Mouse (Mus musculus): ENCODE measurements at regions not wholly inside any gene's neighbourhood (a gene's known extent, or its start where the extent isn't known, plus 50 kb on each side); places are given as distances from the start of the nearest gene placed in this dataset.

- Histone ChIP-seq H3K9ac (no peak overlapping the region), H3K9me3 (ENCODE audit: low read length) (no peaks in the 10 kb centered on the region), H3K4me1 (ENCODE audit: insufficient read depth) (0 out of 2 replicates have a peak, but pooled peaks cover 3% of the 10 kb centered on the region), H3K4me2 (ENCODE audit: low read depth) (no peak overlapping the region), H3K27ac (ENCODE audit: low read depth, low read length) (no peak overlapping the region), H3K4me3 (ENCODE audit: low read depth, low read length) (no peak overlapping the region), H3K36me3 (ENCODE audit: insufficient read depth) (no peaks in the 10 kb centered on the region), H3K27me3 (ENCODE audit: insufficient read depth, low read length) (no peaks in the 10 kb centered on the region)
- ATAC-seq (no peak), DNase-seq (no peak)
- 35% methylated on average over 7 of the region's 7 CpGs for WGBS
- TF ChIP-seq CTCF (IDR thresholded peaks at IDR 0.05; ENCODE audit: low read depth): no peak
Measured at GRCm38 (mm10) chr9:26470694-26471392, 262.7 kb upstream of the B3gat1 start.

- TF ChIP-seq CTCF (IDR thresholded peaks at IDR 0.05; ENCODE audit: low read depth): no peak
- no peak overlapping the region for H3K27ac ChIP-seq (ENCODE audit: low read depth, low read length)
- H3K27me3 ChIP-seq (ENCODE audit: insufficient read depth, low read length): no peaks in the 10 kb centered on the region
- no peak for ATAC-seq
- no peak overlapping the region for H3K9ac ChIP-seq
- DNase-seq: no peak
- no peaks in the 10 kb centered on the region for H3K4me1 ChIP-seq (ENCODE audit: insufficient read depth)
- no peak overlapping the region for H3K4me3 ChIP-seq (ENCODE audit: low read depth, low read length)
- no peaks in the 10 kb centered on the region for H3K36me3 ChIP-seq (ENCODE audit: insufficient read depth)
- H3K4me2 ChIP-seq (ENCODE audit: low read depth): no peak overlapping the region
- 95% methylated on average over 3 of the region's 3 CpGs for WGBS
- no peaks in the 10 kb centered on the region for H3K9me3 ChIP-seq (ENCODE audit: low read length)
Measured at GRCm38 (mm10) chr9:26476341-26476740, 257.2 kb upstream of the B3gat1 start.

- H3K9me3 ChIP-seq (ENCODE audit: low read length): no peaks in the 10 kb centered on the region
- peak; percentile 13 for DNase-seq
- 73% methylated on average over 8 of the region's 8 CpGs for WGBS
- H3K27ac ChIP-seq (ENCODE audit: low read depth, low read length): no peak overlapping the region
- no peak overlapping the region for H3K4me2 ChIP-seq (ENCODE audit: low read depth)
- no peak for TF ChIP-seq CTCF (IDR thresholded peaks at IDR 0.05; ENCODE audit: low read depth)
- no peaks in the 10 kb centered on the region for H3K36me3 ChIP-seq (ENCODE audit: insufficient read depth)
- H3K27me3 ChIP-seq (ENCODE audit: insufficient read depth, low read length): no peaks in the 10 kb centered on the region
- H3K4me3 ChIP-seq (ENCODE audit: low read depth, low read length): no peak overlapping the region
- no peak for ATAC-seq
- H3K4me1 ChIP-seq (ENCODE audit: insufficient read depth): no peaks in the 10 kb centered on the region
- no peak overlapping the region for H3K9ac ChIP-seq
Measured at GRCm38 (mm10) chr9:26480881-26481280, 252.6 kb upstream of the B3gat1 start.

- no peak for TF ChIP-seq CTCF (IDR thresholded peaks at IDR 0.05; ENCODE audit: low read depth)
Measured at GRCm38 (mm10) chr9:26481890-26482289, 251.6 kb upstream of the B3gat1 start.

GRCm38 (mm10) chr9:26493740-26494139 lies 239.8 kb upstream of the B3gat1 start:
- H3K4me3 ChIP-seq (ENCODE audit: low read depth, low read length): no peak overlapping the region
- H3K27ac ChIP-seq (ENCODE audit: low read depth, low read length): no peak overlapping the region
- DNase-seq: peak; percentile 46
- H3K4me2 ChIP-seq (ENCODE audit: low read depth): no peak overlapping the region
- no peak overlapping the region for H3K9ac ChIP-seq
- H3K9me3 ChIP-seq (ENCODE audit: low read length): no peaks in the 10 kb centered on the region
- no peaks in the 10 kb centered on the region for H3K4me1 ChIP-seq (ENCODE audit: insufficient read depth)
- no peaks in the 10 kb centered on the region for H3K27me3 ChIP-seq (ENCODE audit: insufficient read depth, low read length)
- WGBS: 86% methylated on average over 2 of the region's 2 CpGs
- no peak for TF ChIP-seq CTCF (IDR thresholded peaks at IDR 0.05; ENCODE audit: low read depth)
- no peak for ATAC-seq
- no peaks in the 10 kb centered on the region for H3K36me3 ChIP-seq (ENCODE audit: insufficient read depth)

More at GRCm38 (mm10) chr9:26481890-26482289, 251.6 kb upstream of the B3gat1 start:
- Histone ChIP-seq H3K36me3 (ENCODE audit: insufficient read depth) (no peaks in the 10 kb centered on the region), H3K27me3 (ENCODE audit: insufficient read depth, low read length) (no peaks in the 10 kb centered on the region), H3K9ac (no peak overlapping the region), H3K4me3 (ENCODE audit: low read depth, low read length) (no peak overlapping the region), H3K4me2 (ENCODE audit: low read depth) (no peak overlapping the region), H3K27ac (ENCODE audit: low read depth, low read length) (no peak overlapping the region), H3K4me1 (ENCODE audit: insufficient read depth) (no peaks in the 10 kb centered on the region), H3K9me3 (ENCODE audit: low read length) (no peaks in the 10 kb centered on the region)
- ATAC-seq (no peak), DNase-seq (no peak)

- Histone ChIP-seq H3K9ac (no peak overlapping the region), H3K9me3 (ENCODE audit: low read length) (no peaks in the 10 kb centered on the region), H3K4me2 (ENCODE audit: low read depth) (no peak overlapping the region), H3K27ac (ENCODE audit: low read depth, low read length) (no peak overlapping the region), H3K4me1 (ENCODE audit: insufficient read depth) (no peaks in the 10 kb centered on the region), H3K27me3 (ENCODE audit: insufficient read depth, low read length) (no peaks in the 10 kb centered on the region), H3K36me3 (ENCODE audit: insufficient read depth) (no peaks in the 10 kb centered on the region), H3K4me3 (ENCODE audit: low read depth, low read length) (no peak overlapping the region)
- TF ChIP-seq CTCF (IDR thresholded peaks at IDR 0.05; ENCODE audit: low read depth): no peak
- no peak for ATAC-seq
- WGBS: 37% methylated on average over 1 of the region's 1 CpGs
- DNase-seq: no peak
Measured at GRCm38 (mm10) chr9:26502027-26502426, 231.5 kb upstream of the B3gat1 start.

GRCm38 (mm10) chr9:26505941-26506340 lies 227.6 kb upstream of the B3gat1 start:
- no peaks in the 10 kb centered on the region for H3K4me1 ChIP-seq (ENCODE audit: insufficient read depth)
- DNase-seq (no peak), ATAC-seq (no peak)
- no peak overlapping the region for H3K4me2 ChIP-seq (ENCODE audit: low read depth)
- WGBS: 94% methylated on average over 2 of the region's 2 CpGs
- no peak for TF ChIP-seq CTCF (IDR thresholded peaks at IDR 0.05; ENCODE audit: low read depth)
- no peaks in the 10 kb centered on the region for H3K36me3 ChIP-seq (ENCODE audit: insufficient read depth)
- H3K4me3 ChIP-seq (ENCODE audit: low read depth, low read length): no peak overlapping the region
- H3K9me3 ChIP-seq (ENCODE audit: low read length): no peaks in the 10 kb centered on the region
- H3K27me3 ChIP-seq (ENCODE audit: insufficient read depth, low read length): no peaks in the 10 kb centered on the region
- H3K9ac ChIP-seq: no peak overlapping the region
- no peak overlapping the region for H3K27ac ChIP-seq (ENCODE audit: low read depth, low read length)

Data from forebrain, postnatal 0 days (tissue).